Mouse (Mus musculus): Measurements from ENCODE around the gene Acad12. TPM values are rescaled to one million over a fixed set of nuclear protein-coding genes. Genes with fewer than 3 reads are reported as not detected.
"Not testable (repeated sequence)": the region's sequence is repeated elsewhere in the genome, so short reads cannot be mapped to it uniquely, and the experiment has no call there.

Acad12 gene
- polyA plus RNA-seq, 1 experiment from 2014 or later = 1.9 TPM

GRCm38 (mm10) chr5:121649134-121649533, 30.4 kb upstream of the Acad12 start:
- no peak for ATAC-seq

GRCm38 (mm10) chr5:121639601-121640000, 20.9 kb upstream of the Acad12 start:
- no peak for ATAC-seq
- 77% methylated on average over 9 of the region's 9 CpGs for WGBS (ENCODE audit: insufficient replicate concordance)
- Histone ChIP-seq H3K27me3 (replicated peaks) (no peaks in the 10 kb centered on the region), H3K9ac (no peak overlapping the region), H3K27ac (no peak overlapping the region), H3K4me2 (no peak overlapping the region), H3K9me3 (replicated peaks) (no peaks in the 10 kb centered on the region), H3K4me1 (peaks cover 6% of the 10 kb centered on the region; the same call in 1 of the 2 replicates), H3K36me3 (no peaks in the 10 kb centered on the region), H3K4me3 (no peak overlapping the region)

More at GRCm38 (mm10) chr5:121649134-121649533, 30.4 kb upstream of the Acad12 start:
- H3K4me1 ChIP-seq = peaks cover 5% of the 10 kb centered on the region; the same call in 1 of the 2 replicates
- no peak overlapping the region for H3K4me3 ChIP-seq
- 71% methylated on average over 7 of the region's 7 CpGs for WGBS (ENCODE audit: insufficient replicate concordance)
- no peaks in the 10 kb centered on the region for H3K27me3 ChIP-seq (replicated peaks)
- no peaks in the 10 kb centered on the region for H3K36me3 ChIP-seq
- no peak overlapping the region for H3K27ac ChIP-seq
- H3K9ac ChIP-seq = no peak overlapping the region
- no peaks in the 10 kb centered on the region for H3K9me3 ChIP-seq (replicated peaks)
- H3K4me2 ChIP-seq = no peak overlapping the region

DNA sequence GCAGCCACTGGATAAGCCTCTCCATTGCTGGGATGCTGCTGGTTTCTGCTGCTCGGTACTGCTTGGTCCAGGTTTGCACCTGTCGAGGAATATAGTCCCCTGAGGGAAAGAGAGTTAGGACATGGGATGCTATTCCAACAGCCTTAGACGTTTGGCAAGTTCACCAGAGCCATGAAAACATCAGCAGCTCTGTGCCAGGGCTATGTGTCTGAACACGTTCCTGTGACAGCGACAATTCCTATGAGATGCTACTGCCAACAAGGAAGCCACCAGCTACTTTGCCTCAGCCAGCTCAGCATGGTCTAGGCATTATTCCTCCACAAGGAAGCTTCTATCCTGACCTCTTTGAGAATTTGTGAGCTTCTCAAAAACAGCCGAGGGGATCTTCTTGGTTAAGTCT, 18.6 kb upstream of the Acad12 start:
- H3K4me3 ChIP-seq = no peak overlapping the region
- H3K36me3 ChIP-seq = no peaks in the 10 kb centered on the region
- no peak overlapping the region for H3K9ac ChIP-seq
- no peak overlapping the region for H3K4me2 ChIP-seq
- 70% methylated on average over 6 of the region's 6 CpGs for WGBS (ENCODE audit: insufficient replicate concordance)
- H3K4me1 ChIP-seq = 0 out of 2 replicates have a peak, but pooled peaks cover 4% of the 10 kb centered on the region
- ATAC-seq = no peak
- H3K9me3 ChIP-seq (replicated peaks) = no peaks in the 10 kb centered on the region
- no peaks in the 10 kb centered on the region for H3K27me3 ChIP-seq (replicated peaks)
- no peak overlapping the region for H3K27ac ChIP-seq

GRCm38 (mm10) chr5:121634668-121635067, 15.9 kb upstream of the Acad12 start:
- Histone ChIP-seq H3K9ac (0 out of 2 replicates have a peak overlapping the region, but pooled peaks have one; percentile 36), H3K27ac (no peak overlapping the region), H3K4me1 (0 out of 2 replicates have a peak, but pooled peaks cover 4% of the 10 kb centered on the region), H3K4me2 (no peak overlapping the region), H3K27me3 (replicated peaks) (no peaks in the 10 kb centered on the region), H3K36me3 (no peaks in the 10 kb centered on the region), H3K9me3 (replicated peaks) (no peaks in the 10 kb centered on the region), H3K4me3 (no peak overlapping the region)
- no peak; the same call in 1 of the 2 replicates for ATAC-seq
- WGBS (ENCODE audit: insufficient replicate concordance) = 82% methylated on average over 5 of the region's 5 CpGs

DNA sequence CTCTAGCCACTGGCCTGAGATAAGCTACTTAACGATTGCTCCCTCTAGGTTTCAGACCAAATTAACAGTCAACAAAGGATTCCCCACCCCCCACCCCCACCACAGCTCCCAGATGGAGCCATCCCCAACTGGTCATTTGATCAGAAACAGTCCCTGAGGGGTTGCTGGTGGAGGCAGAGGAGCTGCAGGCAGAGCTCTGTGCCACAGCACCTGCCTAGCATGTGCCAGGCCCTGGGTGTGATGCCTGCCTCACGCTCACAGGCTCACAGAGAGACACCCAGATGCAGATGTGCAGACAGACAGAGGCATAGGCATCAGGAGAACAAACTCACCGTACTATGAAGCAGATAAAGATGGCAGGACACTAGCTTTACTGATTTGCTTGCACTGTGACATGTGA, 14.1 kb upstream of the Acad12 start:
- Histone ChIP-seq H3K9me3 (replicated peaks) (no peaks in the 10 kb centered on the region), H3K4me2 (no peak overlapping the region), H3K4me1 (no peaks in the 10 kb centered on the region), H3K36me3 (no peaks in the 10 kb centered on the region), H3K9ac (no peak overlapping the region), H3K4me3 (no peak overlapping the region), H3K27ac (no peak overlapping the region), H3K27me3 (replicated peaks) (no peaks in the 10 kb centered on the region)
- ATAC-seq = no peak
- whole genome bisulfite sequencing (ENCODE audit: insufficient replicate concordance) = 40% methylated on average over 3 of the region's 3 CpGs

DNA sequence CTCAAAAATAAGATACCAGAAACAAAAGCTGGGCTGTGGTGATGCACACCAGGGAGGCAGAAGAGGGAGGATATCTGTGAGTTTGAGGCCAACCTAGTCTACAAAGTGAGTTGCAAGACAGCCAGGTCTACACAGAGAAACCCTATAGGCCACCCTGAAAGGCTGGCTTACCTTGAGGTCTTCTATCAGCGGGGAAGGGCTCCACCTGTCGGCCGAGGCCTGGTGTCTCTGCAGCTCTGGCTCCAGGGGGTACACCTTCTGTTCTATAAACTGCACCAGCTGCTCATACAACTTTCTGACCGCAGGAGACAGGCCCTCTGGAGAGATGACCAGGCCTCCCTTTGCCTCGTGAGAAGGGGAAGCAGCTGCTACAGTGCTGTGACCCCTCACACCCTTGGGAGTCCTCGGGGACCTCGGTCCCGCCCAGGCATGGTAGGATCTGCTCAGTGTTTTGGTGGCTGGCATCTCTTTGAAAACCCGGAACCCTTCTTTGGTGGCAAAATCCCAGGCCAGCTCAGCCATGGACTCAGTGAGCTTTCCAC, 12.4 kb upstream of the Acad12 start:
- not testable (repeated sequence) for H3K4me1 ChIP-seq; ATAC-seq; H3K36me3 ChIP-seq; H3K27me3 ChIP-seq (replicated peaks); H3K27ac ChIP-seq; H3K9me3 ChIP-seq (replicated peaks); H3K4me3 ChIP-seq; H3K4me2 ChIP-seq; H3K9ac ChIP-seq
- 53% methylated on average over 8 of the region's 9 CpGs for WGBS (ENCODE audit: insufficient replicate concordance)

- ATAC-seq = no peak
- H3K27me3 ChIP-seq (replicated peaks) = no peaks in the 10 kb centered on the region
- no peaks in the 10 kb centered on the region for H3K36me3 ChIP-seq
- H3K4me3 ChIP-seq = no peak overlapping the region
- H3K4me2 ChIP-seq = no peak overlapping the region
- WGBS (ENCODE audit: insufficient replicate concordance) = 0% methylated on average over 1 of the region's 1 CpGs
- no peak overlapping the region for H3K9ac ChIP-seq
- no peak overlapping the region for H3K27ac ChIP-seq
- no peaks in the 10 kb centered on the region for H3K4me1 ChIP-seq
- no peaks in the 10 kb centered on the region for H3K9me3 ChIP-seq (replicated peaks)
These were observed 9.1 kb upstream of the Acad12 start for GRCm38 (mm10) chr5:121627871-121628270.

DNA sequence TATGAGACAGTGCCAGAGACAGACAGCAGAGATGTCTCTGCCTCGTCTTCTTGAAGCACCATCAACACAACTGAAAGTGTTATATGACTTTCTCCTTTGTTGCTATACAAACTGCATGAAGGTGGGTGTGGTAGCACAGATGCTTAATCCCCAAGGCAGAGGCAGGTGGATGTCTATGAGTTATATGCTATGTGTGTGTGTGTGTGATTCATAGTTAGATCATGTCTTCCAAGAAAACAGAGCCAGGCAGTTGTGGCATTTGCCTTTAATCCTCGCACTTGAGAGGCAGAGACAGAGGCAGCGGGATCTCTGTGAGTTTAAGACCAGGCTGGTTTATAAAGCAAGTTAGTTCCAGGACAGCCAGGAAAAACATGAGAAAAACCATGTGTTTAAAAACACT, 4.5 kb upstream of the Acad12 start:
- H3K9me3 ChIP-seq (replicated peaks) = no peaks in the 10 kb centered on the region
- no peaks in the 10 kb centered on the region for H3K27me3 ChIP-seq (replicated peaks)
- no peak for ATAC-seq
- no peak overlapping the region for H3K9ac ChIP-seq
- no peak overlapping the region for H3K27ac ChIP-seq
- WGBS (ENCODE audit: insufficient replicate concordance) = 77% methylated on average over 3 of the region's 3 CpGs
- H3K4me2 ChIP-seq = no peak overlapping the region
- no peaks in the 10 kb centered on the region; the same call in 1 of the 2 replicates for H3K36me3 ChIP-seq
- no peak overlapping the region for H3K4me3 ChIP-seq
- H3K4me1 ChIP-seq = peaks cover 14% of the 10 kb centered on the region

GRCm38 (mm10) chr5:121621102-121621501, 2.4 kb upstream of the Acad12 start:
- H3K4me3 ChIP-seq = no peak overlapping the region
- no peak for ATAC-seq
- H3K4me1 ChIP-seq = peaks cover 22% of the 10 kb centered on the region
- 85% methylated on average over 5 of the region's 5 CpGs for WGBS (ENCODE audit: insufficient replicate concordance)
- H3K9ac ChIP-seq = no peak overlapping the region
- H3K27ac ChIP-seq = no peak overlapping the region
- H3K27me3 ChIP-seq (replicated peaks) = no peaks in the 10 kb centered on the region
- no peaks in the 10 kb centered on the region; the same call in 1 of the 2 replicates for H3K36me3 ChIP-seq
- H3K4me2 ChIP-seq = no peak overlapping the region
- no peaks in the 10 kb centered on the region for H3K9me3 ChIP-seq (replicated peaks)

DNA sequence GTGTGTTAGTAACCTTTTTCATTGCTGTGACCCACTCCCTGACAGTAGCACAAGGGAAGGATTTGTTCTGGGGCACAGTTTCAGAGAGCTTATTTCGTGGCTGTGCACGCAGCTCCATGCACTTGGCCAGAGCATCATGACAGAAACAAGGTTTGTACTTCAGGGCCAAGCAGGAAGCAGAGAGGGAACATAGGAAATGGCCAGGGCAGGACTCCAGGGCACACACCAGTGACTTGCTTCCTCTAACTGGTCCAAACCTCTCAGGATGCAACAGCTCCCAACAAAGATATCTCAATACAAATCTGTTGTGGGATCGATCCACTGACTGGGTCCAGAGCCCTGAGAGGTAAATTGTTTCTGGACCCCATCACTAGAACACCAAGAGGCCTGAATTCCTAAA, 3.8 kb downstream of the Acad12 start:
- H3K4me1 ChIP-seq = peaks cover 15% of the 10 kb centered on the region
- not testable (repeated sequence) for H3K9ac ChIP-seq; ATAC-seq; H3K27ac ChIP-seq; H3K9me3 ChIP-seq (replicated peaks); H3K36me3 ChIP-seq; H3K27me3 ChIP-seq (replicated peaks); H3K4me2 ChIP-seq; H3K4me3 ChIP-seq
- 64% methylated on average over 3 of the region's 3 CpGs for WGBS (ENCODE audit: insufficient replicate concordance)

GRCm38 (mm10) chr5:121612036-121612435, 6.7 kb downstream of the Acad12 start:
- no peaks in the 10 kb centered on the region for H3K4me1 ChIP-seq
- H3K9me3 ChIP-seq (replicated peaks) = no peaks in the 10 kb centered on the region
- WGBS (ENCODE audit: insufficient replicate concordance) = 75% methylated on average over 6 of the region's 6 CpGs
- H3K27me3 ChIP-seq (replicated peaks) = no peaks in the 10 kb centered on the region
- no peaks in the 10 kb centered on the region for H3K36me3 ChIP-seq
- no peak overlapping the region for H3K9ac ChIP-seq
- no peak overlapping the region for H3K4me3 ChIP-seq
- no peak overlapping the region for H3K4me2 ChIP-seq
- ATAC-seq = no peak
- no peak overlapping the region for H3K27ac ChIP-seq

- H3K4me2 ChIP-seq; H3K4me1 ChIP-seq; H3K9ac ChIP-seq; H3K27ac ChIP-seq; ATAC-seq; H3K9me3 ChIP-seq (replicated peaks); H3K36me3 ChIP-seq; H3K27me3 ChIP-seq (replicated peaks); H3K4me3 ChIP-seq: not testable (repeated sequence)
- 53% methylated on average over 8 of the region's 8 CpGs for WGBS (ENCODE audit: insufficient replicate concordance)
These were observed 9.1 kb downstream of the Acad12 start for GRCm38 (mm10) chr5:121609556-121610135.
